Mouse (Mus musculus): ENCODE measurements around the gene Gm20388. TPM values are rescaled to one million over a fixed set of nuclear protein-coding genes. Genes with fewer than 3 reads are reported as not detected.

Gene Gm20388
- polyA plus RNA-seq, 1 experiment from 2014 or later = 7.4 TPM

- Histone ChIP-seq H3K4me2 (0 out of 2 replicates have a peak overlapping the region, but pooled peaks have one; percentile 14), H3K4me3 (replicated peaks) (no peak overlapping the region), H3K9ac (0 out of 2 replicates have a peak overlapping the region, but pooled peaks have one; percentile 2), H3K36me3 (no peaks in the 10 kb centered on the region), H3K27ac (peak overlapping the region; percentile 51; the same call in 1 of the 2 replicates), H3K27me3 (no peaks in the 10 kb centered on the region), H3K4me1 (peaks cover 49% of the 10 kb centered on the region), H3K9me3 (replicated peaks) (no peaks in the 10 kb centered on the region)
- ATAC-seq (replicated peaks; ENCODE audit: low FRiP score) = no peak; the same call in 1 of the 2 replicates
- 36% methylated on average over 16 of the region's 16 CpGs for WGBS
These were observed 2729.0 kb downstream of the Gm20388 start for GRCm38 (mm10) chr8:122639521-122640248.

- H3K9ac ChIP-seq = no peak overlapping the region
- H3K36me3 ChIP-seq = no peaks in the 10 kb centered on the region
- no peaks in the 10 kb centered on the region for H3K27me3 ChIP-seq
- no peak overlapping the region for H3K27ac ChIP-seq
- H3K4me3 ChIP-seq (replicated peaks) = no peak overlapping the region
- ATAC-seq (replicated peaks; ENCODE audit: low FRiP score) = no peak
- 85% methylated on average over 4 of the region's 4 CpGs for WGBS
- peaks cover 41% of the 10 kb centered on the region for H3K4me1 ChIP-seq
- no peaks in the 10 kb centered on the region for H3K9me3 ChIP-seq (replicated peaks)
- no peak overlapping the region for H3K4me2 ChIP-seq
These were observed 2730.2 kb downstream of the Gm20388 start for GRCm38 (mm10) chr8:122640825-122641224.

- Histone ChIP-seq H3K4me3 (replicated peaks) (no peak overlapping the region), H3K4me2 (no peak overlapping the region), H3K9me3 (replicated peaks) (no peaks in the 10 kb centered on the region), H3K36me3 (no peaks in the 10 kb centered on the region), H3K9ac (no peak overlapping the region), H3K27me3 (no peaks in the 10 kb centered on the region), H3K4me1 (peaks cover 36% of the 10 kb centered on the region), H3K27ac (no peak overlapping the region)
- no peak for ATAC-seq (replicated peaks; ENCODE audit: low FRiP score)
- WGBS = 83% methylated on average over 15 of the region's 15 CpGs
These were observed 2730.8 kb downstream of the Gm20388 start for GRCm38 (mm10) chr8:122641406-122641805.

- H3K4me1 ChIP-seq = peaks cover 31% of the 10 kb centered on the region
- H3K4me3 ChIP-seq (replicated peaks) = no peak overlapping the region
- no peak overlapping the region for H3K4me2 ChIP-seq
- 57% methylated on average over 9 of the region's 9 CpGs for WGBS
- H3K27me3 ChIP-seq = no peaks in the 10 kb centered on the region
- H3K9me3 ChIP-seq (replicated peaks) = no peaks in the 10 kb centered on the region
- ATAC-seq (replicated peaks; ENCODE audit: low FRiP score) = no peak
- no peaks in the 10 kb centered on the region for H3K36me3 ChIP-seq
- no peak overlapping the region for H3K27ac ChIP-seq
- H3K9ac ChIP-seq = no peak overlapping the region
These were observed 2731.4 kb downstream of the Gm20388 start for GRCm38 (mm10) chr8:122642071-122642470.

GRCm38 (mm10) chr8:122644175-122644954 lies 2733.7 kb downstream of the Gm20388 start:
- 66% methylated on average over 6 of the region's 6 CpGs for WGBS
- Histone ChIP-seq H3K4me2 (no peak overlapping the region), H3K27ac (no peak overlapping the region), H3K4me1 (peaks cover 31% of the 10 kb centered on the region), H3K4me3 (replicated peaks) (no peak overlapping the region), H3K27me3 (no peaks in the 10 kb centered on the region), H3K9ac (no peak overlapping the region), H3K9me3 (replicated peaks) (no peaks in the 10 kb centered on the region), H3K36me3 (no peaks in the 10 kb centered on the region)
- no peak for ATAC-seq (replicated peaks; ENCODE audit: low FRiP score)

GRCm38 (mm10) chr8:122646337-122646736 lies 2735.7 kb downstream of the Gm20388 start:
- Histone ChIP-seq H3K9me3 (replicated peaks) (no peaks in the 10 kb centered on the region), H3K36me3 (no peaks in the 10 kb centered on the region), H3K4me2 (no peak overlapping the region), H3K27me3 (no peaks in the 10 kb centered on the region), H3K27ac (no peak overlapping the region), H3K9ac (no peak overlapping the region), H3K4me3 (replicated peaks) (no peak overlapping the region), H3K4me1 (peaks cover 22% of the 10 kb centered on the region)
- no peak for ATAC-seq (replicated peaks; ENCODE audit: low FRiP score)
- WGBS = 85% methylated on average over 16 of the region's 16 CpGs

GRCm38 (mm10) chr8:122648192-122648970 lies 2737.7 kb downstream of the Gm20388 start:
- H3K4me1 ChIP-seq = peaks cover 17% of the 10 kb centered on the region
- H3K4me2 ChIP-seq = no peak overlapping the region
- no peaks in the 10 kb centered on the region for H3K36me3 ChIP-seq
- ATAC-seq (replicated peaks; ENCODE audit: low FRiP score) = no peak
- no peaks in the 10 kb centered on the region for H3K27me3 ChIP-seq
- H3K9me3 ChIP-seq (replicated peaks) = no peaks in the 10 kb centered on the region
- no peak overlapping the region for H3K27ac ChIP-seq
- H3K4me3 ChIP-seq (replicated peaks) = no peak overlapping the region
- WGBS = 59% methylated on average over 15 of the region's 15 CpGs
- H3K9ac ChIP-seq = no peak overlapping the region

- H3K27ac ChIP-seq = no peak overlapping the region
- no peak overlapping the region for H3K4me2 ChIP-seq
- H3K9me3 ChIP-seq (replicated peaks) = no peaks in the 10 kb centered on the region
- H3K36me3 ChIP-seq = no peaks in the 10 kb centered on the region
- H3K9ac ChIP-seq = no peak overlapping the region
- no peak overlapping the region for H3K4me3 ChIP-seq (replicated peaks)
- no peaks in the 10 kb centered on the region for H3K27me3 ChIP-seq
- WGBS = 77% methylated on average over 16 of the region's 16 CpGs
- ATAC-seq (replicated peaks; ENCODE audit: low FRiP score) = no peak
- H3K4me1 ChIP-seq = peaks cover 47% of the 10 kb centered on the region
These were observed 2740.8 kb downstream of the Gm20388 start for GRCm38 (mm10) chr8:122651326-122651921.

- WGBS = 69% methylated on average over 6 of the region's 6 CpGs
- no peak for ATAC-seq (replicated peaks; ENCODE audit: low FRiP score)
These were observed 2742.0 kb downstream of the Gm20388 start for GRCm38 (mm10) chr8:122652643-122653042.

GRCm38 (mm10) chr8:122654768-122655167 lies 2744.1 kb downstream of the Gm20388 start:
- Histone ChIP-seq H3K27ac (peak overlapping the region; percentile 37; the same call in 1 of the 2 replicates), H3K4me3 (replicated peaks) (no peak overlapping the region), H3K4me1 (peaks cover 56% of the 10 kb centered on the region), H3K27me3 (no peaks in the 10 kb centered on the region), H3K36me3 (no peaks in the 10 kb centered on the region), H3K9ac (no peak overlapping the region), H3K9me3 (replicated peaks) (no peaks in the 10 kb centered on the region), H3K4me2 (no peak overlapping the region)
- 47% methylated on average over 7 of the region's 7 CpGs for WGBS
- ATAC-seq (replicated peaks; ENCODE audit: low FRiP score) = peak; percentile 37; the same call in 1 of the 2 replicates

More at GRCm38 (mm10) chr8:122652643-122653042, 2742.0 kb downstream of the Gm20388 start:
- Histone ChIP-seq H3K4me3 (replicated peaks) (no peak overlapping the region), H3K27me3 (no peaks in the 10 kb centered on the region), H3K36me3 (no peaks in the 10 kb centered on the region), H3K9ac (no peak overlapping the region), H3K9me3 (replicated peaks) (no peaks in the 10 kb centered on the region), H3K27ac (no peak overlapping the region), H3K4me1 (peaks cover 48% of the 10 kb centered on the region), H3K4me2 (no peak overlapping the region)
